In the genomic region with DNA sequence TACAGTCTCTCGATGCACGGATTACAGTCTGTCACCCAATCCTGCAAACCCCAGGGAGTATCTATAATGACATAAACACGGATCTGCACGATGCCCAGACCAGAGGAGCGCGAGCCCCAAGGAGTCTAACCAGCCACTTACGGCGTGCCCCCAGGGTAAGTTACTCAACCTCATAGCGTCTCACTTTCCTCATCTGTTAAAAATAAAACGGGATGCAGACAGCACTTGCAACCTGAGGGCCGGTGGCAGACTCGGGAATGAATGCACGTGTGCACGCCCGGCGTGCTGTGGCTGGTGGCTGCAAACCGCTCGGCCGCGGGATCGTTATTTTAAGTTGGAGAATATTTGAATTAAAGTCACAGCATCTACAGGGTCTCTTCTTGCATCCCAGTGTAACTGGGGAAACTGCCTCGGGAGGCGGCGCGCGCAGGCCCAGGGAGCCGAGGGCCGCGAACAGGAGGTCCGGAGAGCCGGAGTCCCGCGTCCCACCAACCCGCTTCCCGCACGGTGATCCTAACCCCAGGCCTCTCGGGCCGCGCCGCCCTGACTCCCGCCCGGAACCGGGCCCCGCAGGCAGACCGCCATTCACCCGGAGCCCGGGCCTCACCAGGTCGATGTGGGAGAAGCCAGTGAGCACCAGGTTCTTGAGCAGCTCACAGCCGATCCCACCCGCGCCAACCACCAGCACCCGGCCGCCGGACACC, we compare ENCODE assay signal across 1 mouse cellular context.
TF ChIP-seq lines count a peak whose summit lies in the region.

No protein-coding gene starts in this region.

TF ChIP-seq in CH12.LX, 34 proteins besides CTCF, POLR2A, EP300 and RAD21:
- TF ChIP-seq MAZ (IDR thresholded peaks at IDR 0.05; ENCODE audit: low read depth, low read length): no peak
- TF ChIP-seq MYC (IDR thresholded peaks at IDR 0.05; ENCODE audit: low read depth, low read length): peak; percentile 70; the same call in 1 of the 2 replicates
- peak; percentile 76; the same call in 1 of the 2 replicates for TF ChIP-seq UBTF (IDR thresholded peaks at IDR 0.05; ENCODE audit: low read depth, low read length)
- TF ChIP-seq MXI1 (IDR thresholded peaks at IDR 0.05; ENCODE audit: low read depth, low read length): peak; percentile 85
- no peak for TF ChIP-seq ETS1 (conservative IDR thresholded peaks at IDR 0.05; ENCODE audit: low read depth, low read length)
- TF ChIP-seq SIN3A (IDR thresholded peaks at IDR 0.05; ENCODE audit: low read length): peak; percentile 68; the same call in 1 of the 2 replicates
- no peak for TF ChIP-seq USF1 (IDR thresholded peaks at IDR 0.05; ENCODE audit: low read depth, low read length)
- TF ChIP-seq POLR2AphosphoS2 (IDR thresholded peaks at IDR 0.05; ENCODE audit: low read depth, low read length): no peak
- TF ChIP-seq JUND (conservative IDR thresholded peaks at IDR 0.05; ENCODE audit: low read depth, low read length): no peak
- no peak for TF ChIP-seq MEF2A (IDR thresholded peaks at IDR 0.05; ENCODE audit: borderline replicate concordance, low read depth, low read length)
- TF ChIP-seq BHLHE40 (IDR thresholded peaks at IDR 0.05; ENCODE audit: low read depth, low read length): peak; percentile 79
- TF ChIP-seq NRF1 (IDR thresholded peaks at IDR 0.05; ENCODE audit: low read depth, low read length): no peak
